Mouse (Mus musculus): ENCODE measurements around the gene Rin3. TPM values are rescaled to one million over a fixed set of nuclear protein-coding genes. Genes with fewer than 3 reads are reported as not detected.

The Rin3 gene
- total RNA-seq, 2 experiments from 2014 or later, result 29.7 to 33.1 TPM

DNA sequence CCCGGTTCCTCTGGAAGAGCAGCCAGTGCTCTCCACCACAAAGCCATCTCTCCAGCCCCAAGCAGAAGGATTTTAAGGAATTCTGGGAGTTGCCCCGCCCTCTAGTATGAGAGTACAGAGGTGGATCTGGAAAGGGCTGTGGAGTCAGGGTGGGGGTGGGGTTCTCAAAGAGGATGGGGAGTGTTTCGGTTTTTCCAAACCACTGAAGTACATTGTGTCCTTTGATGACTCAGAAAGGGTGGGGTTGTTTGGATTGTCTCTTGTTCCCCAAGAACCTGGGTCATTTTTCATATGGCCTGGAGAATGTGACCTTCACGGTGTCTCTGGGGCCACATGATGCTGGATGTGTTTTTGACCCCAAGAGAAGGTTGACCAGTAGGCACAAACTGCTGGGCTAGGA lies 45.2 kb downstream of the Rin3 start:
- no peak for DNase-seq (ENCODE audit: low spot score in 2 of 2)

DNA sequence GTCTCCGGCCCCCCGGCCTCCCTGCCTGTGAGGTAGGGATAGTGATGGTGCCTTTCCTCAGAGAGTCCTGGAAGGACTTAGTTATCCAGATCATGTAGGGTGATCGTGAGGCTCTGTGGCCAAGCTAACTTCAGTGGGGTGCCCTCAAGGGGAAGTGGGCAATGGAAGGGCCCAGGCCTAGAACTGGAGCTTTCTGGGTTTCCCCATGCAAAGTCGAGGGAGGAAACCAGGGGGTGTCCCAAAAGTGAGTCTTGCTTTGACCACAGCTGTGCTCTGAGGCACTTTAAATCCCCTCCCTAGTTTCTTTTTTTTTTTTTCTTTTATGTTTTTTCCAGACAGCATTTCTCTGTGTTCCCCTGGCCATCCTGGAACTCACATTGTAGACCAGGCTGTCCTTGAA lies 47.3 kb downstream of the Rin3 start:
- no peak for DNase-seq (ENCODE audit: low spot score in 2 of 2)

DNA sequence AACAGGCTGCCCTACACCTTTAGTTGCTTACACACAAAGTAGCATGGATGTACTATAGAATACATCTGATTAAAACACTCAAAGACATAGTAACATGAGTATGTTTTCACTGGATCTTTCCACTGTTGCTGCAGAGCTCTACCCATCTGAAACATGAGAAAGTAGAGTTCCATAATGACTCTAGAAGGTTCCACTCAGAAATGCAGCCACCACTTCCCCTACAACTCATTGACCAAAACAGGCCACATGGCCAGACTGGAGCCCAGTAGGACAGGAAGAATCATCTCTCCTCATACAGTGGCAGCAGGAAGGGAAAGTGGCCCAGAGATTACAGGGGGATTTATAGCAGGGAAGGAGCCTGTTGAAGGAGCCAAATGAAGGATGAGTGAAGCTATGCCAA lies 47.9 kb downstream of the Rin3 start:
- DNase-seq (ENCODE audit: low spot score in 2 of 2), result no peak

DNA sequence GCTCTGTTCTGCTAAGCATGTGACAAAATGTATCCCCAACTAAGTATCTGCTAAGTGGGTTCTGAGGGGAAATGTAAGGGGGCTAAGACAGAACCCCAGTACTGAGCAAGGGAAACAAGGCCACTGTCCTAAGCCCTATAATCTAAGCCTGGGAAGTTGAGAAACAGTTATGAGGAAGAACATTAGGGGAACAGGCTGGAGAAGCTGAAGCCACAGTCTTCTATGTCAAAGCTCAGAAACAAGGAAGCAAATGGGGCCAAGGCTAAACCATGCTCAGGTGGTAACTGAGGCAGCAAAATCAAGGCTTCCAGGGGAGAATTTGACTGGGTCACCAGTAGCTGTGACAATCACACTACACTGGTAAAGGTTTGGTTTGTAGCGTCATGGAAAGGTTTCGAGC lies 50.3 kb downstream of the Rin3 start:
- DNase-seq (ENCODE audit: low spot score in 2 of 2), result no peak

DNA sequence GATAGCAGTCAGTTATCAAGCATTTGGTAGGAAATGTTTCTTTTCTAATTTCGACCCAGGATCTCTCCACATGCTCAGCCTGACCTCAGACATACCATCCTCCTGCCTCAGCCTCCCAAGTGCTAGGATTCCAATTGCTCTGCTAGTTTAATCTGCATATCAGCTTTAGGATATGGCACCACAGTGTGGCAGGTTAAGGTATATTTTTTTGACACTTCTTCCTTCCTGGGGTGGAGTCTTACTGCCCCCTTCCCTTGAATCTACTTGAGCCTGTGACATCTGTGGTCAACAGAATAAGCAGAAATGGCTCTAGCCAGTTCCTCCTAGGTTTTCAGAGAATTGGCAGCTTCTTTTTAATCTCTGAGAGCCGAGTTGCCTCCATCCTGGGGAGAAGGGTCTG lies 56.2 kb downstream of the Rin3 start:
- no peak for DNase-seq (ENCODE audit: low spot score in 2 of 2)

DNA sequence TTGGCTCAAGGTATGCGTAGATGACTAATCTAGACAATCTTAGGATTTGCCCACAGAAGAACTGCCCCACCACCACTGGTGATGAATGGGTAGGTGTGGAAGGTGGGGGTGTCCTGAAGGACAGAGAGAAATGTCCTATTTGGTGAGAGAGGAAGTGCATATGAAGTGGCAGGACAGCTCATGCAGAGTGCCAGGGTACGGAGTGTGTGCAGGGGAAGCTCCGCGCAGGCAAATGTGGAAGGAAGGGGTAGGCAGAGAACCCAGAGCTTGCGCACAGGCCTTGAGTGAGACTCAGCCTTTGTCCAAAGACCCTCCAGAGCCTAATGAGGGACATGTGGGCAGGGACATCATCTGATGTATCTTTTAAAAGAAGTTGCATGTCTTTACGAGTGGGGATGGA lies 57.6 kb downstream of the Rin3 start:
- DNase-seq (ENCODE audit: low spot score in 2 of 2), result no peak

DNA sequence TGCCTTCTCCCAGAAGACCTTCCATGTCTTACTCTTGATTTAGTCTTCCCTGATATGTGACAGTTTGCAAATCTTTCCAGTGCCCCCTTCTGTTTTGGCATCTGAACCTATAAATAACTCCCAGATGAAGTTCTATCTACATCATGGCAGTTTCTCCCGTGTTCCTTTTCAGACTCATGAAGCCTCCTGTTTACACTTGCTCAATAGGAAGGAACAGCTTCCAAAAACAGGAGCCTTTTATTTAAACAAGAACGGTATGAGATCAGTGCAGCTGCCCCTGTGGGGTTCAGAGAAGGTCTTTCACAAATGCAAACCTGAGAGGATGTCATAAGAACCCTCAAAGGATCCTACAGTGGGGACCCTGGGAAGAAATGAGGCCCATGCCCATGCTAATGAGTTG lies 59.3 kb downstream of the Rin3 start:
- DNase-seq (ENCODE audit: low spot score in 2 of 2), result no peak

DNA sequence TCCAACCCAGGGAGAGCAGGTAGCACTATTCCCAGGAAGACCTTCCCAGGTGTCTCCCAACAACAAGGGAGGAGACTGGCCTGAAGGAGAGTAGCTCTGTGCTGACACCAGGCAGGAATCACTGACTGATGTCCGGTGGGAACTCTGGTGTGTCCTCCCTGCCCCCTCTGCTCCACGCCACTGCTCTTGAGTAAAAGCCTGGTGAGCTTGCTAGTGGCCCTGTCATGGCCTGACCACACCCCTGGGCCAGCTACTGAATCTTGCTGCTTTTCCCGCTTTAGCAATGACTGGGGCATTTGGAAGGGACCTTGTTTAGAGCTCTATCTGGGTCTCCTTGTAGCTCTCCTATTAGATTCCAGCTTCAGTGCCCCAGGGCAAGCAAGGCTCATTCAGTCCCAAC lies 59.8 kb downstream of the Rin3 start:
- DNase-seq (ENCODE audit: low spot score in 2 of 2), result no peak

DNA sequence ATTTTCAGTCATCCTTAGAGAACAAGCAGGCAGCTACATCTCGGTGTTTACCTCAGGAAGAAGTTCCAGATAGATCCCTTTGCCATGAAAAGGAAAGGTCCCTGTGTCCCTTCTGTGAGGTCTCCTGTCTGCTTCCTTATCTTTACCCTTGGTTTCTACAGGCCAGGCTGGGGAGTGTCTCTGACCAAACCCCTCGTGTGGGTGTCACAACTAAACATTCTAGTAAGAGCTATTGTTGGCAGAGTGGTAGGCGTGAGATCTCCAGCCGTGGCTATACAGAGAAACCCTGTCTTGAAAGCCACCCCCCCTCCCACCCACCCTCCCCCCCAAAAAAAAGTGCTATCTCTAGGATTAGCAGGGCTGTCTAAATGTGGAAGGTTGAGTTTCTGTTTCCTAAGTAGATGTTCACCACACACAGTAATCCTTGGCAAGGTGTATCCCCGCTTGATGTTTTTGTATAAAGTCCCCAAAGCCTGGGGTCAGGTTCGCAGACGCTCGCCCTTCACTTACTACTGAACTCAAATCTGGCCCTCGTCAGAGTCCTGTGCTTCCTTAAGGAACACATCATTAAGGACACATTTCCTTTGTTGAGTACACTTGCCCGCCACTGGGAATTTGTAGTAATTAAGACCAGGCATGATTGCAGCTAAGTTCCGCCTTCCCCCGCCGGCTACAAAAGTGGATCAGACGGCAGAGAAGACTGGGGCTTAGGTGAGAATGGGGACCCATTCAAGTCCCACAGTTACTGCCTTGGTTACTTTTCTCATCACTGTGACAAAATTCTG lies 62.4 kb downstream of the Rin3 start:
- no peak for DNase-seq (ENCODE audit: low spot score in 2 of 2)

DNA sequence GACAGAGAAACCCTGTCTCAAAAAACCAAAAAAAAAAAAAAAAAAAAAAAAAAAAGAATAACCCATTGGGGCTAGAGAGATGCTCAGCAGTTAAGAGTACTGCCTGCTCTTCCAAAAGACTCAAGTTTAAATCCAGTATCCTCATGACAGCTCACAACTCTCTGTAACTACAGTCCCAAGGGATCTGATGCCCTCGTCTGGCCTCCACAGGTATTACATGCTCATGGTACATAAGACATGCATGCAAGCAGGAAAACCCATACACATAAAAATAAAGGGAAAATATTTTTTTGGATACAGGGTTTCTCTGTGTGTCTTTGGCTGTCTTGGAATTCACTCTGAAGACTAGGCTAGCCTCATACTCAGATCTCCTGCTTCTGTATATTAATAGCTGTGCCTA lies 63.7 kb downstream of the Rin3 start:
- peak in 1 of 2 experiments; percentile 40 for DNase-seq (ENCODE audit: low spot score in 2 of 2)

DNA sequence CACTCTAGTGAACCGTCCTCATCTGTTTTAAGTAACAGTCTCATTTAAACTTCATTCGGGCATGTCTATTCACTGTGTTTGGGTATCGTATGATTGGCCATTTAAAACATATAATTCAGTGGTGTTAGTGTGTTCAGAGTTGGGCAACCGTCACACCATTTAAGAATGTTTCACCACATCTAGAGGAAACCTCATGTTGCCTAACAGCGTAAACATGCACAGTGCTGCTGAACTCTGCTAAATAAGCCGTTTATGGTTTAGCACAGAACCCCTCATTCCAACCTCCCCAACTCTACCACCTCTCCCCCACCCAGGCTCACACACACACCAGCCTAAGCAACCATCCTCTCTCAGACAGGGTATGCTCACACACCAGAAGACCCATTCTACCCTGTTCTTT lies 65.6 kb downstream of the Rin3 start:
- DNase-seq (ENCODE audit: low spot score in 2 of 2), result no peak

DNA sequence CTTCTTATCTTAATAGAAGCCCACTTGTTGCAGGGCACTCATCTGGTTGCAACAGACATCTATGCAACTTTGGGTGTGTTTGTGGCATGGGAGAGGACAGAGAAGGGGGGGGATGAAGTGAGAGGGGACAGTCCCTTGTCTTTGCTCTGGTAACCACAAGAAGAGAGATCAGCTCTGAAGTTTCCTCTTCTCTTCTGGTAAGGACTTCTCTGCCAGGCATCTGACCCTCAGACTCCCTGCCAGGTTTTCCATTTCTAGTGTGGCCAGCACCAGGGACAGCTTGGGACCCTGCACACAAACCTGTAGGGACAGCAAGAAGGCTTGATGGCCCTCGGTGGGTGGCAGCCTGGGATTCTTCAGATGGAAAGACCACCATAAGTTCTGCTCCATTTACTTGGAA lies 68.1 kb downstream of the Rin3 start:
- DNase-seq (ENCODE audit: low spot score in 2 of 2), result no peak

DNA sequence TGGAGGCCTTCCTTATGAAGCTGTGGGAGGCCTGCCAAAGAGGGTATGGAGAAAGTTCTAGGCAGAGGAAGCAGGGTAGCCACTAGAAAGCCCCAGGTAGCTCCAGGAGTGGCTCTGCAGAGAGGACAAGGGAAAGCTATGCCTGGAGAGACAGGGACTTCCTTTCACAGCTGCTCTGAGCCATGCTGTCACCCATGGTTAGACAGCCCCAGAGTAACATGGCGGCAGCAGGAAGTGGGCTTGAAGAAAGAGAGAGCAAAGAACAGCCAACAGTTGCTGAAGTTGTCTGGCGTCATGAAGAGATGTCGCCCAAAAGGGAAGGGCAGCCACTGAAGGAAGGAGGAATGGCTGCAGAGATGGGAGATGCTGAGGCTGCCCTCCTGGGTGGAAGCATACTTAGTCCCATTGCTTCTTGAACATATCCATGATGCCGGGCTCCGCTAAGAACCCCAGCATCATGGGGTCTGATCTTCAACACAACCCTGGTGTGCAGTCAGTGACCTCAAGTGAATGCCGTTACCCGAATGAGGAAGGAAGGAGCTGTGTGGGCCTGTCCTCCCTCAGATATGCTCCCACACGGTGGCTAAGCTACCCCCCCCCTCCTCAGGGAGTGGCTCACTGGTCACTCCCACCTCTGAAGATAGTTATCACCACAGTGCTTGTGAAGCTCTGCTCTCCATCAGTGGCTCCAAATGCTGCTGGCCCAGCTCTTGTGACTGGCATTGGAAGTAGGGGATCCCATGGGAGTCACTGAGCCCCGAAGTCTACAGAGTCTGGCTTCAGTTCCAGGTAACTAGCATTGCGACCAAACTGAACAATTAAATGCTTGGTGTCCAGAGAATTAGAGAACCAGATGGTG lies 71.5 kb downstream of the Rin3 start:
- DNase-seq (ENCODE audit: low spot score in 2 of 2), result no peak

DNA sequence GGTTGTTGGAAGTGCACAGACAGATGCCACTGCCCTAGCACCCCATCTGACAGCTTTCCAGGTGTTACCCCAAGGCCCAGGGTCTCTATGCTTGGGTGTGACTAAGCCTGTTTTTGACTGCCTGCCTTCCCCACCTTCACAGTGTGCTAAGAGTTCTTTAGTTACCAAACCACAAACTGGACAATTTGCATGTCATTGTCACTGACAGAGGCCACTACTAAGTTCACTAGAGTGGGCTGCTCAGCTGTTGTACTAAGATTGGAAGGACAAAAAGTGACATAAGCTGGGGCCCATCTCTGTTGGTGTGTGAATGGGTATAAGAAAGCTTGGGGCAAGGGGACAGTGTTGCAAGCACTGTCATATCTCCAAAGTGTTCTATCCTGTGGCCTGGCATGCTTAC lies 72.9 kb downstream of the Rin3 start:
- no peak for DNase-seq (ENCODE audit: low spot score in 2 of 2)

DNA sequence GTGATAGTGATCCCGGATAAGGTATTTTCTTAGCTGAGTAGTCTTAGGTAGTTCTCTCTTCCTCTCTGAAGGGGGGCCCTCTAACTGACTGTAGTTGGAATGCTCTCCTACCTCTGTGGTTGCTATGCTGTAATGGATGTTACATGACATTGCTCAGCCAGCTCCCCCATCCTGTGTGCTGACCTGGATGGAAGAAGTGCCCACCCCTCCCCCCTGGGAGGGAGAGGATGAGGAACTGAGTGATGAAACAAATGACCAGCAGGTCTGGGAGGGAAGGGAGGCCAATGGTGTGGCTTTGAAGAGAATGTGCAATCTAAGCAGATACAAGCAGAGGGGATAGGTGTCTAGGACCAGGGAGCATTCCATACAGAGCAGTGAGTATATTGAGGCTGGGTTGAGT lies 73.9 kb downstream of the Rin3 start:
- no peak for DNase-seq (ENCODE audit: low spot score in 2 of 2)

DNA sequence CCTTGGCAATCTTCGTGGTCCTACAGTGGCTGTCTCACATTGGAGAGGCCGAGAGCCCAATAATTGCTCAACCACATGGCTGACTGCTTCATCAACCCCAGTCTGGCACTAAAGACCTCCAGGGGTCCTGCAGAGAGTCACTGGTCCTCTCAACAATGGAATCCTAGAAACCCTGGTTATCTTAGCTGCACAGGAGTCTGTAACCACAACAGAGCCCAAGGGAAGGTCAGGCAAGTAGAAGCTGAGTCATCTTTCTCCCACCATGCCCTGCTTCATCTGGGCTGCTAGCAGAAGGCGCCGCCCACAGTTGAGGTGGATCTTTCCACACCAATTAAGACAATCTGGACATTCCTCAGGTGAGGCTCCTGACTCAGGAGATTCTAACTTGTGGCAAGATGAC lies 76.5 kb downstream of the Rin3 start:
- DNase-seq (ENCODE audit: low spot score in 2 of 2), result no peak

DNA sequence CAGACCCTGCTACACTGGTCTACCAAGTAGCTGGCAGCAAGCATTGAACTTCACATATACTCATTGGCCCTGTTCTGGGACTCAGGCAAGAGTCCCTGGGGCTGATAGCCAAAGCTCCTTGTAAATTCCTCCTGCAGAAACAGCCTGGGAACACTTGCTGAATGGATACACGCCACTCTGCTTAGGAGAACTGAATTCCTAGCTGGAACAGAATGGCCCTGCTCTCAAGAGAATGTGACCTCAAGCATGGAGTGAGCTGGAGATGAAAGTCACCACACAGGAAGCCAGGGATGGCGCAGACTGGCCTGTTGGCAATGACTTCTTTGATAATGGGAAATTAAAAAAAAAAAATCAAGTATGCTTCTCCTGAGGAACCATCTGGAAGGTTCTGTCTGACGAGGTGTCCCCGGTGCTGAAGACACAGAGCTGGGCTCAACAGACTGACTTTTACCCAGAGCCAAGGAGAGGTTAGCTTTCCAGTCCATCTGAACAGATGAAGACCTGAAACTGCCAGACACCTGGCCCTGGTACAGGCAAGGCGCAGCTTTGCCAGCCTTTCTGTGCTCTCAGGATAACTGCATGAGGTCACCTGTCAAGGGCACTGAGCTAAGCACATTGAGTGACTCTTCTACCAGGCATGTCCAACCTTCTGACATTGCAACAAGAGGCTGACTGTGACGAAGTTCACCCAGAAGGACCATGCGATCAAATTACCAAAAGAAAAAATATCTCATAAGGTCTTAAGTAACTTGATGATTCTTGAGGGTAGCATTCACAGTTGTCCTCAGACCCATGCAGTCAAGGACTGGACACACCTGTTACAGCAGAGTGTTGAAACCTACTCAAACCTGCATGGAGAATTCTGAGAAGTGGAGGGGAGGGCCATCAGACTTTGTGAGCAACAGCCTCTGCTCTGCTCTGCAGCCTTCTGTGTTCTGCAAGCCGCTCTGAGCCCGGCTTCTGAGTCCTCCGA lies 78.6 kb downstream of the Rin3 start:
- no peak for DNase-seq (ENCODE audit: low spot score in 2 of 2)

DNA sequence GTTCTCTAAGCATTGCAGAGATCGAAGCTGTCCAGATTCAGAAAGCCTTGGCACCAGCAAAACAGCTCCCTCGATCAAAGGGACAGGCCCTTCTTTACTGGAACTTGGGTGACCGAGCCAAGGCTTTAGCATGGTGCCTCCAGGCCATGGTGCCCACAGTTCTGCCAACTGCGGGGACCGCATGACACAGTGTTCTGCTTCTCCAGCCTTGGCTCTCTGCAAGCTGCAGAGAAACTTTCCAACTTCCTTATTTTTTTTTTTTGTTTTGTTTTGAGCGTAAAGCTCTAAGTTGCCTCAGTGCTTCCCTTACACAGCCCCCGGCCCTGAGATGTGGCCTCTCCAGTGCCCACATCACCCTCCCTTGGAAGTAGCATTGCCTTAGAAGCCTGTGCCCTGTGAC lies 82.2 kb downstream of the Rin3 start:
- DNase-seq (ENCODE audit: low spot score in 2 of 2), result no peak

DNA sequence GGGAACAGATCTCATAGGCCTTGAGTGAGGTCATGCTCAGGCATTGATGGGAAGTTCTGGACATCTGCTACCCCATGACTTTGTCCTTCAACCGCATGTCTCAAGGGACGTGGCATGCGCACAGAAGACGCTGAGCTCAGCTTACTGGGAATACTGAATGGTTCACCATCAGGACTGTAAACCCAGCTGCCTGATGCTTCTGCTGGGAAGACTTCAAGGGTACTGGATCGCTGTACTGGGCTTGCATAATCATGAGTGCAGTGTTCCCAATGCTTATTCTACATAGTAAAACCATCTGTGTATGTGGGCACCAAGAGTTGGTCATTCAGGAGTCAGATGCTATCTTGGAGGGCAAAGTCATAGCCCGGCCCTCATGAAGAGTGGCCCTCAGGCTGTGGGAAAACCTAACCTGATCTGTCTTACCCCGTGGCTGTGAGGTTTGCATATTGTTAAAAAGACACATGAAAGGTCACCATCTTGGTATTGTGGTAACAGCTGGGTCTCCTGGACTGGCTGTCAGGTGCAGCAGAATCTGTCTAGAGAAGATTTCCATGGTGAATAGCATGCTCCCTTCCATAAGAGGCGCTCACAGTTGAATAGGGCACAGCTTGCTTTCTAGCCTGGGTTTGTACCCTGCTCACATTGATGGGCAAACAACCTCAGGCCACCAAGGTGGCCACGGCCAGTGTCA lies 83.4 kb downstream of the Rin3 start:
- no peak for DNase-seq (ENCODE audit: low spot score in 2 of 2)

DNA sequence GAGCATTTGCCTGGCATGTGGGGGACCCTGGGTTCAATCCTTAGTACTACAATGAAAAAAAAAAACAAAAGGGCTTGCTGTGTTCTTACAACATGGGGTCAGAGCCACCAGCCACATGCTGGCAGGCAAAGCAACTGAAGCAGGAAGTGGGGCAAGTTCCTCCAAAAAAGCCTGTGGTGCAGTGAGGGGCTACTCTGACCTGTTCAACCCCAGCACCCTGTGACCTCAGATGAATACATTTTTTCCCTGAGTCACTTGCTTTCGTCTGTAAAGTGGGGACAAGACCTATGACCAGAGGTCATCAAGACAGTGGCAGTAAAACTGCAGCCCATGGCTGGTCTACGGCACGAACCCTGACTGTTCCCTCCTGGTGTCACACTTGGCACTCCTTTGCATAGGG lies 84.2 kb downstream of the Rin3 start:
- no peak for DNase-seq (ENCODE audit: low spot score in 2 of 2)

DNA sequence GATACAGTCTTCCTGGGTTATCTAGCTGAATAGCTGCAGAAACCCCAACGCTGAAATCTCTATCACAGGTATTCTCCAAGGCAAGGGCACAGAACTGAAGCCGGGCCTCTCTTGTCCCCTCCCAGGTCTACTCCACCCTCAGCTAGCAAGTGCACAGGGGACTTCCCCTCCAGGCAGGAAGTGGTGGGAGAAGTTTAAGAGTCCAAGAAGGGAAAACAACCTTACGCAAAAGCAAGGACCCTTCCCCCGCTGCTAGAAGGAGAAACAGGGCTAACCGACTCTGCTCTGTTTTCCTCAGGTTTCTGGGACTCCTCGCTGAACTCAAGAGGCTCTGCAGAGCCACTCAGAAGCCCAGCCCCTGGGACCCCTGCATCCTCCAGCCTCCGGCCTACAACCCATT lies 85.2 kb downstream of the Rin3 start:
- DNase-seq (ENCODE audit: low spot score in 2 of 2), result no peak
